Mouse (Mus musculus) layer of hippocampus, adult 18-20 months (tissue): ENCODE measurements around the gene Slc30a1. TPM values are rescaled to one million over a fixed set of nuclear protein-coding genes. Genes with fewer than 3 reads are reported as not detected.
A peak's percentile ranks its signal among the peaks of the same experiment; 100 is the strongest.

Source experiments
- DNase-seq, 2 experiments: peaks; one replicate each; pipeline ENCODE4 v3.0.0; 2022; ENCODE audit warnings: low spot score in 2 of 2
- long read RNA-seq: library from polyadenylated mRNA; stranded (forward); transcript quantifications from one replicate; pipeline ENCODE4 v2.0.0, GENCODE M21; 2021
- total RNA-seq, 2 experiments: library from RNA; stranded (reverse); gene quantifications; 2 replicates each; pipeline ENCODE4 v1.2.3; 2021

Slc30a1 gene
- 10 to 100 TPM; 27.1 to 30.5 TPM for total RNA-seq
- long read RNA-seq, full-length matches to known transcripts: 14 of 16 reads
- long read RNA-seq, partial matches to known transcripts: 0 of 16 reads
- long read RNA-seq, other reads (novel, unspliced or antisense): 2 of 16 reads

DNA sequence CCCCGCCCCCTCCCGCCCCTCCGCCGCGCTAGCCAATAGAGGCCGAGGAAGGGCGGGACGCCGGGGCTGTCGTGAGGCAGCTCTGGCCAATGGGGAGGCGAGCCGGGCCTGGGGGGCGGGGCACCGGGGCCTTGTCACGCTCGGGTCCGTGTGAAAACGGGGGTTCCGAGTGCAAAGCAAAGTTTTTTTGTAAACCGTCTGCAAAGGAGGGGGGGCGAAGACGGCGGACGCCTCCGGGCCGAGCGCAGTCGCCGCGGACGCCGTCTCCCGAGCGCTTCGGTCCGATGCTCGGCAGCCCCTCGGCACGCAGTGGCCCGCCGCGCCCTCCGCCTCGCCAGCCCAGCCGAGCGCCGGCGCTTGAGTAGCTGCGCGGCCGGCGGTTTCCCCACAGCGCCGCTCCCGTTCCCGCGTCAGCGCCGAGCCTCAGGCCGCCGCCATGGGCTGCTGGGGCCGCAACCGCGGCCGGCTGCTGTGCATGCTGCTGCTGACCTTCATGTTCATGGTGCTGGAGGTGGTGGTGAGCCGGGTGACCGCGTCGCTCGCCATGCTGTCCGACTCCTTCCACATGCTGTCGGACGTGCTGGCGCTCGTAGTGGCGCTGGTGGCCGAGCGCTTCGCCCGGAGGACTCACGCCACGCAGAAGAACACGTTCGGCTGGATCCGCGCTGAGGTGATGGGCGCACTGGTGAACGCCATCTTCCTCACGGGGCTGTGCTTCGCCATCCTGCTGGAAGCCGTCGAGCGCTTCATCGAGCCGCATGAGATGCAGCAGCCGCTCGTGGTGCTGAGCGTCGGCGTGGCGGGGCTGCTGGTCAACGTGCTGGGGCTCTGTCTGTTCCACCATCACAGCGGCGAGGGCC lies at the start of gene Slc30a1:
Gene Slc30a1 (plus strand): TSS at position 197 of the 860 bp plus-strand sequence.
- DNase-seq: peak; percentile 98 to 99

DNA sequence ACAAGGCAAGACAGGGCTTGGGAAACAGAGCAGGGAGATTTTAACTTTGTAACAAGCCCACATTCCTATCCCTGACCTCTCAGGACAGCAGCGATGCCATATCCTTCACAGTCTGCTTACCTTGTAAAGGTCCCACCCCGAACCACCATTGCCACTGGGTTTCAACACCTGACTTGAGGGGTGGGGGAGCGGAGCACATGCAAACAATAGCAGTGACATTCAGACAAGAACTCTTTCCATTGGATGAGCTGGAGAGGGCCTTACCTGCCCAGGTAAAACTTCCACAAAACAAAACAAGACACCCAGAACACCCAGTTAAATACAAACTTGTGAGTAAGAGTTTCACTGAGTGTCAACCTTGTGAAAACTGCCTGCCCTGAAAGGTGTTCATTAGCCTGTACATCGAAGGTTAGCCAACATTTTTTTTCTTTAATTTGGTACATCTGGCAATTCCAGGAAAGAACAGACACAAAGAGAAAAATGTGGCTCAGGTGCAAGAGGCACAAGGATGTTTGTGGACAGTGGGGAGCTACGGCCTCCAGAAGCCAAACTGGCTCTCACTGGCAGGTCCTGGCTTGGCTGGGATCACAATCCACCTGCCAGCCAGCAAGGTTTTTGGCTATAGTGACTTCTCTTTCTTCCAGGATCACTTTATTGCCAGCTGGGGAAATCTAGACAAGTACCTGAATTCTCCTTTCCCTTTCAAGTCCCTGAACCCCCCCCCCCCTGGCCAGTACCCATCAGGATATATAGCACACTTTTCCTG lies 49.5 kb upstream of the Slc30a1 start:
- no peak for DNase-seq

- no peak for DNase-seq
Observed at GRCm38 (mm10) chr1:191858136-191858535, 48.4 kb upstream of the Slc30a1 start.

GRCm38 (mm10) chr1:191859847-191860246 lies 46.7 kb upstream of the Slc30a1 start:
- no peak for DNase-seq

DNA sequence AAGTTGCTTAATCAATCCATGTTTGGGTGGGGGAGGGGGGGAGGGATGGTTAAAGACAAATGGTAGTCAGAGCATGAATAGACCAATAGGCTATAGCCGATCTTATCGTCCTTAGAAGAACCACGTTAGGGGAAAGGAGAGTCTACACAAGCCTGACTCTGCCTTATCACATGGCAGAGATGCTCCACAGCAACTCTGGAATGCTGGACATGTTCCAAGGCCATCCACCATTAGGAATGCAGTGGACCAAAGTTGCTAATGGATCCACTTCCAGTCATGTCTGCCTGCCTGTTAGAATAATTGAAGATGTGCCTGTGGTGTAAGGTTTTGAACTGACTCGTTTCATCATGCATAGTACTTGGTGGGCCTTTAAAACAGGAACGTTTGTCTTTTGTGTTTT lies 45.3 kb upstream of the Slc30a1 start:
- no peak for DNase-seq

DNA sequence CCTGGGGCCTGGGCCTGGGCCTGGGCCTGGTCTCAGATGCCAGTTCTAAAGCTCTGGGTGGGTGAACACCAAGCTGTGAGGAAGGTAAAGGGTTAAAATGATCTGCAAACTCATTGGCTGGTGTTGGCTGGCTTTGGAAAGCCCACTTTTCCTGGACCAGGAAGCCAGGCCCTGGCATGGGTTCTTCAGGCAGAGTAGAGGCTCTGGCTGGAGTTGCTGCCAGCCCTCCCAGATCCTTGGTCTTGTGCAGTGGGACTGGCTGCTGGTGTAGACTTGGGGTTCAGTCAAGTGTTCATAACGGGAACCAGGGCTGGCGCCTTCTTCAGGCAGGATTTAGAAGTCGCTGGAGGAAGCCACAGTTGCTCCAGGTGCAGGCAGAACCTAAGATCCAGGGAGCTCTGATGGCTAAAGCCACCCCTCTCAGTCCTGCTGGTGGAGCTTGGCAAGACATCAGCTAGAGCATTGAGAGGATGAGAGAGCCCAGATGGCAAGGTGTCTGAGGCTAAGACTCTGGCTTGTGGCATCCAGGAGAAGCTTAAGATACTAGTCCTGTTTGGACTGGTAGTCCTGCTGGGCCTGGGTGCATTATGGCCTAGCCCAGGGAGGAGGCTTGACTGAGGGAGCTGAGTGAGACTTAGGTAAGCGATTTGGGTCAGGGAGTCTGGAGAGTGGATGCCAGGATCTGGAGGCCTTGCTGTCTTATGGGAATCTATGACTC lies 42.6 kb upstream of the Slc30a1 start:
- peak in 1 of 2 experiments; percentile 5 for DNase-seq

DNA sequence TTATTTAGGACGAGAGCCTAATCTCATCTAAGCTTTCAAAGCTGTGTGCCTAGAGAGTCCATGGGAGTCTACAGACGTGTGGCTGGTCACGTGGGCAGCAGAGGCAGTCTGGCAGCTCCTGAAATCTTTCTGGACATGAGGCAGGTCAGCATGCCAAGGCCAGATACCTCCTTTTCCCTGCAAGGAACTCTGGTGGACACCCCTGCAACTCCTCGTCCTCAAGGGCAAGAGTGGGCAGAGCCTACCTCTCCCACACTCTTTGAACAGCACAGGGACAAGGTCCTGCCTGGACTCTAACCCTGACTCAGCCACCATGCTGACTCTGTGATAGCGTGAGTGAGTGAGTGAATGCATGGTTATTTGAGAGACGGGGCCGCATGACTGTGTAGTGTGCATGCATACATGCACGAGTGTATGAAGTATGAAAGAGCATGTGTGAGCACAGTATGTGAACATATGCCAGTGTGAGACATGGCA lies 42.0 kb upstream of the Slc30a1 start:
- DNase-seq: no peak

GRCm38 (mm10) chr1:191872076-191872710 lies 34.4 kb upstream of the Slc30a1 start:
- DNase-seq: no peak

- no peak for DNase-seq
Observed at GRCm38 (mm10) chr1:191875006-191875405, 31.6 kb upstream of the Slc30a1 start.

DNA sequence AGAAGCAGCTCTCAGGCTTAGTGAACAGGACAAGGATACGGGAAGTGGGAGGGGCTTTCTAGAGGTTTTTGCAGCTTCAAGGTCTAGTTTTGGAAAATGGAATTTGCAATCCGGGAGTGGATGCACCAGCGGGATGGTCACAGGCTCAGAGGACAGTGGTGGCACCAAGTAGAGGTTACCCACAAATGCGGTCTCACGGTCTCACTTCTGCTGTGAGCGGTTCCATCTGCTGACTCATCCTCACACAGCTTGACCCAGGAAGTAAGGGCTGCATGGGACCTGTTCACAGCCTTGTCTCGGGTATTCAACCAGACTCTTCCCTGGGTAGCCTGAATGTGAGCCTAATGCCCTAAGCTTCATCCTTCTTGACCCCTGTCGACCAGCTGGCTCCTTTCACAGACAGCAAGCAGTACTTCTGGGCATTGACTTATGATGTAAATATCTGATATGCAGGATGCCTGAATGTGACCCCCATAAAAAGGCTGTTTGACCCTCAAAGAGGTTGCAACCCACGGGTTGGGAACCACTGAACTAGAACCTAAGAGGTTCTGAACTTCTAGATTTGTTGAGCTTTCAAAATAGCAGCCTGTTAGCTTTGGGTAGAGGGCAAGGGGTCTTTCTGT lies 30.8 kb upstream of the Slc30a1 start:
- DNase-seq: no peak

DNA sequence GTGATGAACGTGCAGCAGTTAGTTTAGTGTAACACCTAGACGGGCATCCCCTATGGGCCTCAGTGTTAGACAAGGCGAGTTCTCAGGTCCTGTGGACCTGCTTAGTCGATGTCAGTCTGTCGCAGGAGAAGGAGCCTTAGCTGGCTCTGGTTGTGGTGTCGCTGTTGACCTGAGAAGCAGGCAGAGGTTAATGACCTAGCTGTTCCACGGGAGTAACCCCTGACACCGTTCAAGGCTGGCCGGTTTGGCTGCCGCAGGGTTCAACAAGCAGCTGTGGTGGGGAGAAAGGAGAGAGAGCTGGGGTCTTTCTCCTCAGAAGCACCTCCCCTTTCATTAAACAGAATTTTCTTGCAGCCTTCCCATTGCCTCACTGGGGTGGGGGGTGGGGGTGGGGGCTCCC lies 28.9 kb upstream of the Slc30a1 start:
- DNase-seq: no peak

DNA sequence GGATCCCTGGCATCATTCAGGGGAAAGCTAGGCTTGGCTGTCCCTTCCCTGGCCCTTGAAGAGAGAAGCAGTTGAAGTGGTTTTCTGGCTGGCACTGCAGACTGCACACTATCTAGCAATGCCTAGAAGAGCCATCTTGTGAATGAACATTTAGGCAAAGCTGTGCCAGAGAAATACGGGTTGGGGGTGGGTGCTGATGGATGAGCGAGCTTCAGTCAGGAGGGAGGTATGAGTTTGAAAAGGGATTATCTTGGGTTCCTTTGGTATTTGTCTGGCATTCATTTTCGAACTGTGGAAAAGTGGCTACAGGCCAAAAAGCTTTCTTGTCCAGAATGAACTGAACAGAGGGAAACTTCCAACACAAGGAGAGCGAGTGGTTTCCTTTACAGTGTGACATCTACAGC lies 28.0 kb upstream of the Slc30a1 start:
- DNase-seq: peak in 1 of 2 experiments; percentile 16

- no peak for DNase-seq
Observed at GRCm38 (mm10) chr1:191880247-191880646, 26.3 kb upstream of the Slc30a1 start.

- no peak for DNase-seq
Observed at GRCm38 (mm10) chr1:191880921-191881609, 25.5 kb upstream of the Slc30a1 start.

GRCm38 (mm10) chr1:191881663-191882062 lies 24.9 kb upstream of the Slc30a1 start:
- no peak for DNase-seq

DNA sequence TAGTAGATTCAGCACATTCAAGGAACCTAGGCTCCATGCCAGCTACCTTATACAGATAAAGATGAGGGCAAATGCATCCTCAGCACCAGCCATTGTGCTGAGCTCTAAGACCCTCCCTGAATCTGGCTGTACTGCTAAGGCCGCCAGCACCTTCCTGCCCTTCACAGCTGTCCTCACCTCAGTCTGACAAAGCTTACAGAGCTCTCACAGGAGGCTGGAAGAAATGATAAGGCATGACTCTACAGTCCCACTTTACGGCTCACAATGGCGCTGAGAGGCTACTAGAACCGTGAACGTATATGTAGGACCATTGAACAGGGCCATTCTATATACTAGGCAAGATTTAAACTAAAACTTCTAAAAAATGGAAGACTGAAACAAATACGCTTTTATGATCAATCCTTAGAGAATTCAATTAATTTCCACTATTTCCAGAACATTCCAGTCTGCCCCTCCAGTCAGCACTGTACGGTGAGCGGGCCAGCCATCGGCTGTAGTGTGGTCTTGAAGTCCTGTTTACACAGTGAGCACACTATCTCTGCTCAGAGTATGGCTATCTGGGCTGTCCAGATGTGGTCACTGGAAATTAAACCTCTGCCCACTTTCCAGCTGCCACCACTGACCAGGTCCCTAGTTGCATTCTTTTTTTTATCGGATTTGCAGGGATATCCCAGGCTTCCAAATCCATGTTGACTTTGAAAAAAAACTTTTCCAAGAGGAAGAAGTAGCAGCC lies 23.9 kb upstream of the Slc30a1 start:
- DNase-seq: no peak

- no peak for DNase-seq
Observed at GRCm38 (mm10) chr1:191883654-191884053, 22.9 kb upstream of the Slc30a1 start.

GRCm38 (mm10) chr1:191891912-191892311 lies 14.7 kb upstream of the Slc30a1 start:
- DNase-seq: no peak

- DNase-seq: peak; percentile 62 to 79
Observed at GRCm38 (mm10) chr1:191894386-191894785, 12.2 kb upstream of the Slc30a1 start.
